In the genomic region with DNA sequence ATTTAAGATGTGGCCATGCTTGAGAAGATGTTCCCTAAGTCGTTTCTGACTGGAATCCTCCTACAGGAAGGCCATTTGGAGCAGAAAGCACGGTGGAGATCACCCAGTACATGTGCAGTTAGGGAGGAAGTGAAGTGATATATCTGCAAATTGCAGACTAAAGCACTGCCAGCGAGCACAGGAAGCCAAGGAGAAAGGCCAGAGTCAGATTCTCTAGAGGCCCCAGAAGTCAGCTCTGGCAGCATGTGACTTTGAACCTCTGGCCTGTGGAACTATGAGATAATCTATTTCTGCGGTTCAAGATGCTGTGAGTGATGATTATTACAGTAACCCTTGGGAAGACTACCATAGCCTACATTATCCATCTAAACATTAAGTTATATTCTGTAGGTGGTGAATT, we compare ENCODE assay signal across 11 mouse cellular contexts.
DNase-seq lines count a peak whose midpoint lies in the region; ATAC-seq and TF ChIP-seq lines count a peak whose summit lies in the region.
"Had no signal": no experiment of that assay in that cellular context is flagged by ENCODE, and none has a peak within 500 bp of the region (broad histone marks: within the 10 kb centered on the region; RNA-seq: fewer than 3 reads in every experiment).

No protein-coding gene starts in this region.

- no peaks in the 10 kb centered on the region for H3K9me3 ChIP-seq in kidney, embryonic 14.5 days (ENCODE audit: control insufficient read depth, low read length)

- ATAC-seq in kidney, embryonic 14.5 days (ENCODE audit: low FRiP score, low TSS enrichment): no peak
- peak; percentile 65 for ATAC-seq in CD4-positive, CD25-positive, alpha-beta regulatory T cell, adult 4 months

- no peaks in the 10 kb centered on the region for H3K4me1 ChIP-seq in kidney, embryonic 14.5 days (ENCODE audit: control insufficient read depth, insufficient read depth, low read length)

- no peak overlapping the region for H3K4me3 ChIP-seq in kidney, embryonic 14.5 days (ENCODE audit: low read length)
- no peak overlapping the region for H3K4me3 ChIP-seq in gastrocnemius, adult 2 months

- H3K36me3 ChIP-seq in kidney, embryonic 14.5 days (ENCODE audit: control insufficient read depth, insufficient read depth, low read length): no peaks in the 10 kb centered on the region

- no peak overlapping the region for H3K4me2 ChIP-seq in kidney, embryonic 14.5 days (replicated peaks; ENCODE audit: low read depth, low read length)

- intact Hi-C loops in gastrocnemius, adult 2 months (cut with DNase I): no loop called here

- H3K27ac ChIP-seq in kidney, embryonic 14.5 days (ENCODE audit: low read depth, low read length): no peak overlapping the region
- no peak overlapping the region for H3K27ac ChIP-seq in gastrocnemius, adult 2 months

- peak; percentile 22 for DNase-seq in kidney, postnatal 14 days
- peak; percentile 24 for DNase-seq in gastrocnemius, adult 2 months
- DNase-seq in kidney, postnatal 4 days: peak; percentile 4 to 5
- DNase-seq in frontal cortex, postnatal 10 days (ENCODE audit: low spot score in 2 of 2): no peak
- DNase-seq in cerebellum, postnatal 14 days: no peak
- DNase-seq: cerebellum, adult 2 months; lung, adult 2 months; midbrain, embryonic 14.5 days; right cerebral cortex, adult 18-20 months had no signal

- H3K27me3 ChIP-seq in kidney, embryonic 14.5 days (ENCODE audit: control insufficient read depth, insufficient read depth, low read length): no peaks in the 10 kb centered on the region

- TF ChIP-seq CTCF in gastrocnemius, adult 2 months (IDR thresholded peaks at IDR 0.05): no peak

- 58% methylated on average over 4 of the region's 4 CpGs for WGBS in kidney, embryonic 14.5 days

- H3K9ac ChIP-seq in kidney, embryonic 14.5 days (ENCODE audit: low read depth, low read length): no peak overlapping the region

Comparison
In these comparisons a context has a peak if more than half of its experiments do, and no peak if none do; other contexts are left out.
1. DNase-seq: peak in kidney, postnatal 14 days (single experiment), gastrocnemius, adult 2 months (single experiment) and kidney, postnatal 4 days (2 of 2); none in frontal cortex, postnatal 10 days (0 of 2) and cerebellum, postnatal 14 days (0 of 2).